Mouse (Mus musculus): Measurements from ENCODE around the gene Invs. TPM values are rescaled to one million over a fixed set of nuclear protein-coding genes. Genes with fewer than 3 reads are reported as not detected.

The Invs gene
- total and polyA plus RNA-seq, 3 experiments, result 5.1 to 6.9 (median 5.7) TPM

DNA sequence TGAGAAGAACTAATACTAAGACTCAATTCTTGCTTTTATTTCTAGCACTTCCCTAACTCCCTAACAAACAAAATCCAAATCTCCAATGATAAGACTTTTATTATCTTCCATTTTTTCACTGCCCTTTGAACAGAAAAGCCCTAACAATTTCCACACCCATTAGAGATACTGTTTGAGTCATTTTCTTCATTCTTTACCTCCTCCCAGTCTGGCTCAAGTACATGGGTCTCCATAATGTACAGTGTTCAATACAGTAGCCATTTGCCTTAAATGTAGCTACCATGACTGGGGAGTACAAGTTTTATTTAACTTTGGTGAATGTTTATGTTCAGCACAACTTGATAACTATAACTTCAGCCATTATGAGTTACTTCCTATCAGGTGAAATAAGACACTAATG lies 9.0 kb upstream of the Invs start:
- DNase-seq (ENCODE audit: extremely low read depth), result no peak
- dilution Hi-C loops (cut with MboI; ENCODE audit: extremely low pct_ligation_motif_present, extremely low pct_unique_long_range_greater_than_20kb, low sequenced_read_pairs), result no loop called here
- in situ Hi-C loops (cut with MboI; ENCODE audit: low pct_ligation_motif_present, low pct_unique_long_range_greater_than_20kb, low sequenced_read_pairs), result no loop called here

DNA sequence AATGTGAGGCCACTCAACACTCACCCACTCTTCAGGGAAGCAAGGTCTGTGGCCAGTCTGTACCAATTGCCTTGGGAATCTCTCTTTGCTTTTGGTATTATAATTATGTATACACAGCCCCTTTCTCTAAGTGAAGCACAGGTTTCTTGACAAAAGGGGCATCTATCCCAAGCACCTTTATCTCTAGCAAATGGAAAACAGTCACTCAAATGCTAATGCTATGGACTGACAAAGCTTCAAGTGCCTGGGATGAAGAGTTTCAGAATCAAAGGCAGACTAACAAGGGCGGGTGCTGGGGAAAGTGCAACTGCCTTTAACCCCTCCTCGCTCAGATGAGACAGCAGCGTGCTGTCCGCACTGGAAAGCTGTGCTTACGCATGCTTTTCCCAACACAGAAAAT lies 7.7 kb upstream of the Invs start:
- Histone ChIP-seq H3K27me3 (replicated peaks) (no peaks in the 10 kb centered on the region), H3K4me1 (ENCODE audit: control insufficient read depth in 1 of 2, insufficient read depth in 2 of 2) (peaks cover 5 to 85% of the 10 kb centered on the region in 2 experiments), H3K4me2 (ENCODE audit: insufficient read depth, low read depth, poor library complexity, severe bottlenecking) (peak overlapping the region; percentile 47; the same call in 1 of the 2 replicates), H3K9ac (ENCODE audit: insufficient read depth, low read depth) (no peak overlapping the region), H3K27ac (ENCODE audit: insufficient read depth, low read depth) (no peak overlapping the region), H3K79me2 (replicated peaks; ENCODE audit: control insufficient read depth, extremely low read depth, insufficient read depth, poor library complexity, severe bottlenecking) (peaks cover 60% of the 10 kb centered on the region), H3K36me3 (replicated peaks in 1 of 2; ENCODE audit: control insufficient read depth in 1 of 2, insufficient read depth in 1 of 2, low read length in 1 of 2) (peaks cover 0 to 6% of the 10 kb centered on the region in 2 experiments), H3K4me3 (replicated peaks in 1 of 3; ENCODE audit: low read depth in 2 of 3, low read length in 2 of 3, poor library complexity in 1 of 3) (no peak overlapping the region), H3K9me3 (replicated peaks; ENCODE audit: low read length) (no peaks in the 10 kb centered on the region)
- in situ Hi-C loops (cut with MboI; ENCODE audit: low pct_ligation_motif_present, low pct_unique_long_range_greater_than_20kb, low sequenced_read_pairs), result no loop called here
- DNase-seq (ENCODE audit: extremely low read depth), result no peak
- no peak for TF ChIP-seq ZC3H11A (IDR thresholded peaks at IDR 0.05; ENCODE audit: low read depth, low read length)
- TF ChIP-seq ZNF384 (IDR thresholded peaks at IDR 0.05; ENCODE audit: low read depth, low read length), result no peak
- TF ChIP-seq NRF1 (IDR thresholded peaks at IDR 0.05; ENCODE audit: low read depth, low read length), result no peak
- TF ChIP-seq JUN (IDR thresholded peaks at IDR 0.05; ENCODE audit: insufficient read depth, low read depth, low read length), result no peak
- TF ChIP-seq BHLHE40 (IDR thresholded peaks at IDR 0.05; ENCODE audit: low read depth, low read length), result no peak
- TF ChIP-seq RAD21 (IDR thresholded peaks at IDR 0.05; ENCODE audit: low read depth, low read length), result no peak
- no peak for TF ChIP-seq CHD2 (IDR thresholded peaks at IDR 0.05; ENCODE audit: low read length)
- no peak for TF ChIP-seq IRF4 (IDR thresholded peaks at IDR 0.05; ENCODE audit: low read depth, low read length)
- TF ChIP-seq MAZ (IDR thresholded peaks at IDR 0.05; ENCODE audit: low read depth, low read length), result no peak
- no peak for TF ChIP-seq ZMIZ1 (IDR thresholded peaks at IDR 0.05; ENCODE audit: low read depth, low read length)
- TF ChIP-seq E2F4 (IDR thresholded peaks at IDR 0.05; ENCODE audit: insufficient replicate concordance, low read depth, low read length), result no peak
- no peak for TF ChIP-seq GABPA (IDR thresholded peaks at IDR 0.05; ENCODE audit: insufficient replicate concordance, low read depth, low read length)
- TF ChIP-seq KAT2A (IDR thresholded peaks at IDR 0.05; ENCODE audit: insufficient replicate concordance, low read length), result no peak
- TF ChIP-seq UBTF (IDR thresholded peaks at IDR 0.05; ENCODE audit: low read depth, low read length), result no peak
- TF ChIP-seq CTCF (conservative IDR thresholded peaks at IDR 0.05 in 1 of 2, IDR thresholded peaks at IDR 0.05 in 1 of 2; ENCODE audit: low read depth in 2 of 2, low read length in 2 of 2), result no peak
- TF ChIP-seq HCFC1 (IDR thresholded peaks at IDR 0.05; ENCODE audit: low read depth, low read length), result no peak
- no peak for TF ChIP-seq EP300 (IDR thresholded peaks at IDR 0.05; ENCODE audit: low read length)
- TF ChIP-seq USF1 (IDR thresholded peaks at IDR 0.05; ENCODE audit: low read depth, low read length), result no peak
- no peak for TF ChIP-seq POLR2A (IDR thresholded peaks at IDR 0.05; ENCODE audit: low read depth, low read length)
- dilution Hi-C loops (cut with MboI; ENCODE audit: extremely low pct_ligation_motif_present, extremely low pct_unique_long_range_greater_than_20kb, low sequenced_read_pairs), result no loop called here

More for the DNA sequence above, 9.0 kb upstream of the Invs start:
- Histone ChIP-seq H3K4me3 (replicated peaks in 1 of 3; ENCODE audit: low read depth in 2 of 3, low read length in 2 of 3, poor library complexity in 1 of 3) (no peak overlapping the region), H3K36me3 (replicated peaks in 1 of 2; ENCODE audit: control insufficient read depth in 1 of 2, insufficient read depth in 1 of 2, low read length in 1 of 2) (peaks cover 0 to 8% of the 10 kb centered on the region in 2 experiments), H3K9me3 (replicated peaks; ENCODE audit: low read length) (no peaks in the 10 kb centered on the region), H3K4me1 (ENCODE audit: control insufficient read depth in 1 of 2, insufficient read depth in 2 of 2) (peaks cover 13 to 87% of the 10 kb centered on the region in 2 experiments), H3K27me3 (replicated peaks) (no peaks in the 10 kb centered on the region), H3K27ac (ENCODE audit: insufficient read depth, low read depth) (no peak overlapping the region), H3K4me2 (ENCODE audit: insufficient read depth, low read depth, poor library complexity, severe bottlenecking) (no peak overlapping the region), H3K79me2 (replicated peaks; ENCODE audit: control insufficient read depth, extremely low read depth, insufficient read depth, poor library complexity, severe bottlenecking) (peaks cover 60% of the 10 kb centered on the region), H3K9ac (ENCODE audit: insufficient read depth, low read depth) (no peak overlapping the region)
- no peak for TF ChIP-seq MEF2A (IDR thresholded peaks at IDR 0.05; ENCODE audit: borderline replicate concordance, low read depth, low read length)
- TF ChIP-seq EP300 (IDR thresholded peaks at IDR 0.05; ENCODE audit: low read length), result no peak
- TF ChIP-seq RCOR1 (conservative IDR thresholded peaks at IDR 0.05; ENCODE audit: low read depth, low read length), result no peak
- no peak for TF ChIP-seq ELF1 (IDR thresholded peaks at IDR 0.05; ENCODE audit: low read depth, low read length)
- no peak for TF ChIP-seq NRF1 (IDR thresholded peaks at IDR 0.05; ENCODE audit: low read depth, low read length)
- no peak for TF ChIP-seq KAT2A (IDR thresholded peaks at IDR 0.05; ENCODE audit: insufficient replicate concordance, low read length)
- no peak for TF ChIP-seq HCFC1 (IDR thresholded peaks at IDR 0.05; ENCODE audit: low read depth, low read length)
- no peak for TF ChIP-seq MAX (IDR thresholded peaks at IDR 0.05; ENCODE audit: low read length)
- no peak for TF ChIP-seq USF2 (conservative IDR thresholded peaks at IDR 0.05; ENCODE audit: low read depth, low read length)
- no peak for TF ChIP-seq MAFK (IDR thresholded peaks at IDR 0.05; ENCODE audit: insufficient replicate concordance, low read length)
- no peak for TF ChIP-seq NELFE (IDR thresholded peaks at IDR 0.05; ENCODE audit: low read depth, low read length)
- no peak for TF ChIP-seq IRF4 (IDR thresholded peaks at IDR 0.05; ENCODE audit: low read depth, low read length)
- TF ChIP-seq GABPA (IDR thresholded peaks at IDR 0.05; ENCODE audit: insufficient replicate concordance, low read depth, low read length), result no peak
- TF ChIP-seq RAD21 (IDR thresholded peaks at IDR 0.05; ENCODE audit: low read depth, low read length), result no peak
- no peak for TF ChIP-seq CHD1 (IDR thresholded peaks at IDR 0.05; ENCODE audit: low read depth, low read length)

Data from CH12.LX (cell line).